Mouse (Mus musculus): ENCODE data around the gene Zfp513.

The Zfp513 gene

GRCm38 (mm10) chr5:31162462-31162861 lies 39.6 kb downstream of the Zfp513 start:
- no peak for DNase-seq

GRCm38 (mm10) chr5:31154152-31154553 lies 48.0 kb downstream of the Zfp513 start, which contains the start of gene Mpv17:
TSS of gene Mpv17 (minus strand) at chr5:31154251.
- peak; percentile 80 for DNase-seq

GRCm38 (mm10) chr5:31153516-31154151 lies 48.5 kb downstream of the Zfp513 start:
- DNase-seq = no peak

- peak; percentile 63 for DNase-seq
Measured at GRCm38 (mm10) chr5:31151746-31152145, 50.4 kb downstream of the Zfp513 start.

- peak; percentile 28 for DNase-seq
Measured at GRCm38 (mm10) chr5:31149781-31150180, 52.3 kb downstream of the Zfp513 start.

Measured in cerebellum, adult 8-10 months (tissue).